Mouse (Mus musculus) cortical plate, adult 2 months (tissue): ENCODE data around the gene Pde8b.

Experiments used
- CTCF ChIP-seq: fragments of 200-500 bp; IDR thresholded peaks from 2 replicates; pipeline ENCODE4 v1.5.1; 2011; ENCODE audit warnings: mild to moderate bottlenecking, control low read depth, low read length; ENCODE audit not compliant: insufficient read depth; ENCODE audit errors: extremely low read depth
- POLR2A ChIP-seq: fragments of 200-500 bp; IDR thresholded peaks from 2 replicates; pipeline ENCODE4 v1.6.1; 2011; ENCODE audit warnings: mild to moderate bottlenecking, low read length, control low read depth; ENCODE audit not compliant: insufficient read depth; ENCODE audit errors: extremely low read depth

GRCm38 (mm10) chr13:95063390-95064017 lies 186.6 kb downstream of the Pde8b start:
- TF ChIP-seq POLR2A, result no peak
- TF ChIP-seq CTCF, result no peak
